Mouse (Mus musculus): ENCODE measurements around the gene 1700056E22Rik.

DNA sequence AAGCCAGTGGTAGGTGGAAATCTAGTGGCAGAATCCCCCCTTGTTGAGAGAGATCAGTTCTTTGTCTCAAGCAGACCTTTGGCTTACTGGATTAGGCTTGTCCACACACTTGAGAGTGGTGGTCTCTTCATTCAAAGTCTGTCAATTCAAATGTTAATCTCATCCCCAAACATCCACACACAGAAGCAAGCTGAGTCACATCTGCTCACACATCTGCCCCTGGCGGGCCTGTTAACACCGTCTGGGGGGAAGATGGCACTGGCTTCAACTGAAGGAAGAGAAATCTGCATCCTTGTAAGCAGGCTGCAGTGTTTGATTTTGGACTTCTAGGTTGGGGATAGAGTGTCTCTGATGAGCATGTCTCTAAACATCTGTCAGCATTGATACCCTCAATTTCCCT lies 10.1 kb downstream of the 1700056E22Rik start:
- no peak for TF ChIP-seq CTCF (conservative IDR thresholded peaks at IDR 0.05; ENCODE audit: low read length)
- no peak for TF ChIP-seq POU5F1 (IDR thresholded peaks at IDR 0.05; ENCODE audit: borderline replicate concordance, low read length)

Measured in E14TG2a.4 (cell line).